Mouse (Mus musculus) CH12.LX (cell line): ENCODE data around the gene Ctdspl.

Experiments
- BHLHE40 ChIP-seq: IDR thresholded peaks from 2 replicates; pipeline ENCODE4 v1.6.1; 2011; ENCODE audit warnings: mild to moderate bottlenecking, low read depth, low read length, improper control_type of control experiment
- CTCF ChIP-seq, 2 experiments: IDR thresholded peaks in 1 of 2; conservative IDR thresholded peaks in 1 of 2; 2 replicates each; pipeline ENCODE4 v1.5.1; 2011 to 2012; ENCODE audit warnings: low read depth in 2 of 2, low read length in 2 of 2, improper control_type of control experiment in 1 of 2, inconsistent platforms in 1 of 2, mild to moderate bottlenecking in 1 of 2, moderate library complexity in 1 of 2
- EP300 ChIP-seq: IDR thresholded peaks from 2 replicates; pipeline ENCODE4 v1.6.1; 2011; ENCODE audit warnings: low read length, improper control_type of control experiment
- JUND ChIP-seq: conservative IDR thresholded peaks from 2 replicates; pipeline ENCODE4 v1.6.1; 2011; ENCODE audit warnings: low read depth, low read length, improper control_type of control experiment
- MAFK ChIP-seq: IDR thresholded peaks from 2 replicates; pipeline ENCODE4 v1.6.1; 2011; ENCODE audit warnings: low read length, improper control_type of control experiment; ENCODE audit not compliant: insufficient replicate concordance
- MAX ChIP-seq: IDR thresholded peaks from 2 replicates; pipeline ENCODE4 v1.6.1; 2011; ENCODE audit warnings: low read length, improper control_type of control experiment
- MAZ ChIP-seq: IDR thresholded peaks from 2 replicates; pipeline ENCODE4 v1.6.1; 2012; ENCODE audit warnings: low read depth, mild to moderate bottlenecking, inconsistent platforms, low read length, improper control_type of control experiment, moderate library complexity
- PAX5 ChIP-seq: IDR thresholded peaks from 2 replicates; pipeline ENCODE4 v1.6.1; 2012; ENCODE audit warnings: low read length, inconsistent platforms, mixed read lengths
- POLR2A ChIP-seq: IDR thresholded peaks from 2 replicates; pipeline ENCODE4 v1.6.1; 2011; ENCODE audit warnings: low read depth, mild to moderate bottlenecking, improper control_type of control experiment, low read length
- POLR2AphosphoS2 ChIP-seq: IDR thresholded peaks from 2 replicates; pipeline ENCODE4 v1.6.1; 2011; ENCODE audit warnings: low read depth, low read length, improper control_type of control experiment
- SMC3 ChIP-seq: IDR thresholded peaks from 2 replicates; pipeline ENCODE4 v1.6.1; 2011; ENCODE audit warnings: low read depth, low read length, improper control_type of control experiment
- TCF12 ChIP-seq: IDR thresholded peaks from 2 replicates; pipeline ENCODE4 v1.6.1; 2014; ENCODE audit warnings: low read depth, mild to moderate bottlenecking, inconsistent platforms, low read length, improper control_type of control experiment
- USF2 ChIP-seq: conservative IDR thresholded peaks from 2 replicates; pipeline ENCODE4 v1.6.1; 2011; ENCODE audit warnings: low read depth, low read length, improper control_type of control experiment

DNA sequence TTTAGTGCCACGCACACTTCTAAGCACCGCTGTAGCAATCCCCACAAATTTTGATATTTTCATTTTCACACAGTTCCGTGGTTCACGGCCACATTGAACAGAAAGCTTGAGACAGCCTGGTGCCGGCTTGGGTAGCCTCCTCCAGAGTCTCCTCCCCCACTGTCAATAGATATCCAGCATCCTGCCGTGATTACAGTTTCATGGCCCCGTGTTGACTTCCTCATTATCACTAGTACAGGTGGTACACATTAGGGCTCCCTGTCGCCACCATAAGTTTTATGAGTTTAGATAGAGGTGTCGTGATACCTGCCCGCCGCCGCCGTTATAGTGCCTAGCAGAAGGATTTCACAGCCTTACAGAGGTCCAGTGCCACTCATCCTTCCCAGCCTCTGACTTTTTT lies 8.8 kb downstream of the Ctdspl start:
- no peak for TF ChIP-seq CTCF (conservative IDR thresholded peaks at IDR 0.05 in 1 of 2, IDR thresholded peaks at IDR 0.05 in 1 of 2; ENCODE audit: low read depth in 2 of 2, low read length in 2 of 2)
- TF ChIP-seq MAZ = no peak
- TF ChIP-seq MAX = no peak
- no peak for TF ChIP-seq BHLHE40
- no peak for TF ChIP-seq POLR2A
- TF ChIP-seq TCF12 = no peak
- TF ChIP-seq EP300 = no peak
- TF ChIP-seq POLR2AphosphoS2 = no peak
- no peak for TF ChIP-seq JUND
- TF ChIP-seq USF2 = no peak
- no peak for TF ChIP-seq SMC3
- no peak for TF ChIP-seq MAFK
- no peak for TF ChIP-seq PAX5
